25 mouse cellular contexts compared by ENCODE assay signal in genomic region chr17:11981666-11982065, GRCm38 (mm10).
"Had no signal": no experiment of that assay in that cellular context is flagged by ENCODE, and none has a peak within 500 bp of the region (broad histone marks: within the 10 kb centered on the region; RNA-seq: fewer than 3 reads in every experiment).

No protein-coding gene starts in this region.

- H3K4me1 ChIP-seq: heart, embryonic 12.5 days; liver, embryonic 13.5 days; liver, embryonic 15.5 days had no signal

- H3K4me2 ChIP-seq: heart, embryonic 12.5 days; hindbrain, embryonic 12.5 days; hindbrain, embryonic 15.5 days; intestine, embryonic 15.5 days; limb, embryonic 12.5 days; liver, embryonic 11.5 days; liver, embryonic 13.5 days; liver, embryonic 15.5 days had no signal

- H3K36me3 ChIP-seq: heart, embryonic 10.5 days; heart, embryonic 12.5 days; hindbrain, embryonic 10.5 days; hindbrain, embryonic 12.5 days; hindbrain, embryonic 15.5 days; intestine, embryonic 15.5 days; limb, embryonic 10.5 days; limb, embryonic 12.5 days; liver, embryonic 13.5 days; liver, embryonic 15.5 days had no signal

- DNase-seq: gastrocnemius, adult 2 months; gastrocnemius, postnatal 10 days; gastrocnemius, postnatal 25 days; heart, adult 18-20 months; heart, postnatal 10 days; heart, postnatal 4 days; kidney, adult 18-20 months; kidney, adult 8-10 months; kidney, postnatal 10 days; kidney, postnatal 4 days; liver; liver, embryonic 13.5 days had no signal

- H3K9me3 ChIP-seq: heart, embryonic 10.5 days; heart, embryonic 12.5 days; hindbrain, embryonic 10.5 days; hindbrain, embryonic 12.5 days; hindbrain, embryonic 15.5 days; intestine, embryonic 15.5 days; limb, embryonic 10.5 days; limb, embryonic 12.5 days; liver, embryonic 13.5 days; liver, embryonic 15.5 days had no signal

- H3K27me3 ChIP-seq: hindbrain, embryonic 12.5 days; hindbrain, embryonic 15.5 days had no signal

- H3K4me3 ChIP-seq: gastrocnemius, adult 2 months; heart, embryonic 10.5 days; heart, embryonic 12.5 days; hindbrain, embryonic 10.5 days; hindbrain, embryonic 12.5 days; hindbrain, embryonic 15.5 days; intestine, embryonic 15.5 days; left cerebral cortex, adult 2 months; limb, embryonic 10.5 days; limb, embryonic 12.5 days; liver, embryonic 13.5 days; liver, embryonic 15.5 days had no signal

- H3K27ac ChIP-seq: gastrocnemius, adult 2 months; heart, embryonic 10.5 days; hindbrain, embryonic 10.5 days; hindbrain, embryonic 12.5 days; hindbrain, embryonic 15.5 days; intestine, embryonic 15.5 days; left cerebral cortex, adult 2 months; limb, embryonic 10.5 days; limb, embryonic 12.5 days; liver, embryonic 13.5 days; liver, embryonic 15.5 days had no signal

- H3K9ac ChIP-seq: heart, embryonic 12.5 days; hindbrain, embryonic 12.5 days; hindbrain, embryonic 15.5 days; intestine, embryonic 15.5 days; limb, embryonic 12.5 days; liver, embryonic 13.5 days; liver, embryonic 15.5 days had no signal

- ATAC-seq: inflammation-experienced regulatory T-cells, adult 6 months; intestine, embryonic 15.5 days; intestine, postnatal 0 days had no signal
